Mouse (Mus musculus): ENCODE results near the gene Spon1.

Spon1 gene

DNA sequence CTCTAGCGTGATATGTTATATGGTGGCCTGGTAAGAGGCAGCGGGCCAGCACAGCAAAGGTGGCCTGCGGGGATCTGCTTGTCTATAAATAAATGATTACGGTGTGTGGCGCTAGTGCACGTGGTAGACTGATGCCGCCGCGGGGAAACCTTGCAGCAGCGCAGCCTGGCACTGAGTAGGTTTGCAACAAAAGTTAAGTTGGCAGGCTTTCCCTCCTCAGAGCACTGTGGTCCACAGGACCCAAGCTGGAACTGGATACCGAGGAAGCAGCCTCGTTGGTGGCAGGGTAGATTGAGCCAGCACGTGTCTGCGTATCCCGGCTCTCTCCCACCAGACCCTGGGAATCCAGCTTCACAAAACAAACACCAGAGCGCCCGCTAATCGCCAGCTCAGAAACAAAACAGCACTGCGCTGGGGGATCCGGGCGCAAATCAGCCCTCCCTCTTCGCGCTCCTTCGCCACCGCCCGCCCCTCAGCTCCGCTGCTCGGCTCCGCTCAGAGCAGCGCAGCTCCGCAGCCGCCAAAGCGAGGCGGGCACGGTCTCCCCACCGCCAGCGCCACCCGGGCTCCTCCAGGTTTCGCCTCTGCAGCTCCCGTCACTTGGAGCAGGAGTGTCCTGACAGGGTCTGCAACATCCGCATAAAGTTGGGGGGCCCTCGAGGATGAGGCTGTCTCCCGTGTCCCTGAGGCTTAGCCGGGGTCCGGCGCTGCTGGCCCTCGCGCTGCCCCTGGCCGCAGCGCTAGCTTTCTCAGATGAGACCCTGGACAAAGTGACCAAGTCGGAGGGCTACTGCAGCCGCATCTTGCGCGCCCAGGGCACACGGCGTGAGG lies at the start of gene Spon1:
Spon1 (plus strand) TSS at position 332 of the 831 bp plus-strand sequence.
- DNase-seq (ENCODE audit: low read depth, low spot score): peak; percentile 80

- no peak for DNase-seq (ENCODE audit: low read depth, low spot score)
These were observed 43.8 kb upstream of the Spon1 start for GRCm38 (mm10) chr7:113721994-113722393.

- DNase-seq (ENCODE audit: low read depth, low spot score): no peak
These were observed 41.9 kb upstream of the Spon1 start for GRCm38 (mm10) chr7:113723905-113724304.

DNA sequence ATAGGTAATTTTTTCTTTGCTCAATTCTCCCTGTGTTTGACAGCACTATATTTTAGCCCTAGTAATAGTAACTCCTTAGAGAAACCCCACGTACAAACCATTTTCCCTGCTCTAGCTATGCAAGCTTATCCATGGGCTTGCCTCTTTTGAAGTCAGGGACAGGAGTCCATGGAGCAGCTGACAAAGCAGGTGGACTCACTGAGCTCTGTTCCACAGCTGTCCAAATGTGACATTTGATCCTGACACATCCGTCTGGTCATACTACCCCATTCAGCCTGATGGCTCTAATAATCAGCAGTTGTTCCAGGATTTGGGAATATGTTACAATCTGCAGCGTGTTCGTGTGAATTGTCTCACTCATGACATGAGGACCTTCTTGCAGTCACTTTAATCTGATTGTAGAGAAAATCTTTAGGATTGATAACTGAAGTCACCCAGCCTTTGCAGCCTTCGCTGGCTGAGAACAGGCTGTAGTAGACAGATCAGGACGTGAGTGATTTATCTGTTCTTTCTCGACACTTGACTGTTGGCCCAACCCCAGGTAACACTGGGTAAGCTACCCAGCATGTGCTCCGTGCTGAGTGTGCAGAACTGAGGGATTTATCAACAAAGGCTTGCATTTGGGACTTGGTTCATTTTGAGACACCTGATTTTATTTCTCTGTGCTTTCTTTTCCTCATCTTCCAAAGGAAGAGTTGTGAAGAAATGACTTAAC lies 37.6 kb upstream of the Spon1 start:
- DNase-seq (ENCODE audit: low read depth, low spot score): no peak

GRCm38 (mm10) chr7:113728926-113729325 lies 36.9 kb upstream of the Spon1 start:
- DNase-seq (ENCODE audit: low read depth, low spot score): no peak

DNA sequence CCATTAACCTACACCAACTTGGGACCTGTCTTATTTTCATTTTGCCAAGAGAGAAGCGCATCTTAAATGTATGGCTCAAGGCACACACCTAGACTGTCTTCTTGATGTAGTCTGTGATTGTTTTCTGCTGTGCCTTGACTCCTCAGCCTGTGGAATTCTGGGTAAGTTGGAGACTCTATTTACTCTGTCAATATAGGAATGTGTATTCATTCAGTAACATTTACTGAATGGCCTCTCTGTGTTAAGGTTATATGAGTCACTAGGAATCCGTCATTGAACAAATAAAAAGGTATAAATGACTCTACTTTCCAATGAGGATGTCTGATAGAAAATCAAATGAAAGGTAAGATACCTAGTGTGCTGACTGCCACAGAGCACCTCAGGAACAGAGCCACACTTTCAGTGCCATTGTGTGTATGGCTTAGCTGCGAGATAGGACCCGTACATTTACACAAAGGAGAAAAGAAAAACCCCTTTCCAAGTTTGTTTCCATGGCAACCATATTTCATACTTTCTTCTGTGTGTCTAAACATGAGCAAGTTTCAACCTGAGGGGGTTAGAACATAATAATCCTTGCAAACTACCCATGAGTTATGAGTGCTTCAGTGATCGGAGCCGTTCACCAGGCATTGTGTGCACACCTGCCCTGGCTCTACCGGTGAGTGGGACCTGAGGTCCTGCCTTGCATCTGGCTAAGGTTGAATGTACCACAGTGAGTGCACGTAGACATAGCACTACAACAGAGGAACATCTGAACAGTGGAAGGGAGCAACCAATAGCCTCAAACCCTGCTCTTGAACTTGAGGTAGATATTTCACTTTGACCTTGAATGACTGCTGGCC lies 35.2 kb upstream of the Spon1 start:
- no peak for DNase-seq (ENCODE audit: low read depth, low spot score)

GRCm38 (mm10) chr7:113737790-113738362 lies 27.9 kb upstream of the Spon1 start:
- DNase-seq (ENCODE audit: low read depth, low spot score): peak; percentile 74

GRCm38 (mm10) chr7:113739181-113739580 lies 26.6 kb upstream of the Spon1 start:
- peak; percentile 87 for DNase-seq (ENCODE audit: low read depth, low spot score)

- no peak for DNase-seq (ENCODE audit: low read depth, low spot score)
These were observed 23.2 kb upstream of the Spon1 start for GRCm38 (mm10) chr7:113742644-113743043.

GRCm38 (mm10) chr7:113743982-113744381 lies 21.8 kb upstream of the Spon1 start:
- DNase-seq (ENCODE audit: low read depth, low spot score): no peak

- no peak for DNase-seq (ENCODE audit: low read depth, low spot score)
These were observed 9.2 kb upstream of the Spon1 start for GRCm38 (mm10) chr7:113756616-113757015.

DNA sequence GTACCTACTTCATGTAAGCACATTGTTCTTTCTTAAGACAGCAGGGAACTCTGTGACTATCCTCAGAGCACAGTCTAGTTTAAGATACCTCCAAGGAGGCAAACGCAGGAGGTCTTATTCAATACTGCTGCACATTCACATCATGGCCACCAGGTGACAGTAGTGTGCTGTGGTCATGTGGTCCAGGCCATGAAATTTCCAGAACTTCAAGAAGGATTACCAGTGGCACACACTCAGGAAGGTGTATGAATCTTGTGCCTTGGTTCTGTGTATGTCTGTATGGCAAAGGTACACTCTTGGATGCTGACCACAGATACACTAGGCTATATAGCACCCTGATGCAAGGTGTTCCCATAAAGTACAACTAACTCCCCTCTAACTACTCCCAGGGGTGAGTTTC lies 6.6 kb upstream of the Spon1 start:
- peak; percentile 88 for DNase-seq (ENCODE audit: low read depth, low spot score)

- no peak for DNase-seq (ENCODE audit: low read depth, low spot score)
These were observed 665 bp upstream of the Spon1 start for GRCm38 (mm10) chr7:113765133-113765532.

- DNase-seq (ENCODE audit: low read depth, low spot score): peak; percentile 27
These were observed 722 bp downstream of the Spon1 start for GRCm38 (mm10) chr7:113766498-113766941.

GRCm38 (mm10) chr7:113767546-113767945 lies 1.7 kb downstream of the Spon1 start:
- DNase-seq (ENCODE audit: low read depth, low spot score): no peak

- no peak for DNase-seq (ENCODE audit: low read depth, low spot score)
These were observed 2.6 kb downstream of the Spon1 start for GRCm38 (mm10) chr7:113768174-113768935.

GRCm38 (mm10) chr7:113769281-113769680 lies 3.5 kb downstream of the Spon1 start:
- peak; percentile 22 for DNase-seq (ENCODE audit: low read depth, low spot score)

DNA sequence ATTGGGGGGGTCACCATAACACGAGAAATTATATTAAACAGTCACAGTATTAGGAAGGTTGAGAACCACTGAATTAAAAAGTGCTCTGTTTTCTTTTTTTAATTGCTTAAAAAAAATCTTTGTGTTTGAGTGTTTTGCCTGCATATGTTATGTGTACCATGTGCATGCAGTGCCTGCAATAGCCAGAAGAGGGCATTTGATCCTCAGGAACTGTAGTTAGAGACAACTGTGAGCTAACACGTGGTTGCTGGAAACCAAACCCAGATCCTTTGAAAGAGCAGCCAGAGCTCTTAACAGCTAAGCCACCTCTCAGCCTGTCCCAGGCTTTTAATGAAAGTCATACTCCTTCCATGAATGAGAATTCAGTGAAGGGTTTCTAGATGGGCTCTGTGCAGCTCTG lies 6.3 kb downstream of the Spon1 start:
- no peak for DNase-seq (ENCODE audit: low read depth, low spot score)

GRCm38 (mm10) chr7:113773436-113773835 lies 7.6 kb downstream of the Spon1 start:
- no peak for DNase-seq (ENCODE audit: low read depth, low spot score)

GRCm38 (mm10) chr7:113774039-113774438 lies 8.2 kb downstream of the Spon1 start:
- DNase-seq (ENCODE audit: low read depth, low spot score): peak; percentile 78

DNA sequence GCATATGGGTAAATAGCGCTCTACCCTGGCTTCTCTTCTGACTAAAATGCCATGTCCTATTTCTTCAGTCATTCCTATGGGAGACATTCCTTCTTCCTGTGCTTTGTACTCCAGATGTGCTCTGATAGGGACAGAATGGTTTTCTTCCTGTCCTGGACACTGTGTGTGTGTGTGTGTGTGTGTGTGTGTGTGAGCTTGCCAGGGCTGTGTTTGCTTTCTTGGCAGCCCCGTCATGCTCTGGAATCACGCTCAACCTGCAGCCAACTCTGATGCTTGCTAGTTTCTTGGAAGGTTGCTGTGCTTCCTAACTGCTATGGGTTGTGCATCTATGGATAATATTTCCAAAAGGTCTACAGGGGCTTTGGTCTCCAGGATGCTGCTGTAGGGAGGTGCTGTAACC lies 9.1 kb downstream of the Spon1 start:
- peak; percentile 55 for DNase-seq (ENCODE audit: low read depth, low spot score)

All from brain, adult 2 months (tissue).